Mouse (Mus musculus) small intestine, adult 2 months (tissue): ENCODE results near the gene Tgfb1.

Experiments used
- CTCF ChIP-seq: fragments of 200-500 bp; IDR thresholded peaks from 2 replicates; pipeline ENCODE4 v1.5.1; 2012; ENCODE audit warnings: low read depth, mild to moderate bottlenecking, control low read depth, inconsistent platforms, low read length, moderate library complexity, mixed read lengths; ENCODE audit not compliant: insufficient replicate concordance, insufficient read length; ENCODE audit errors: extremely low read depth
- POLR2A ChIP-seq: fragments of 200-500 bp; IDR thresholded peaks from 2 replicates; pipeline ENCODE4 v1.6.1; 2012; ENCODE audit warnings: low read depth, mild to moderate bottlenecking, control low read depth, inconsistent platforms, low read length, moderate library complexity

- TF ChIP-seq CTCF, result no peak
- no peak for TF ChIP-seq POLR2A
Measured at GRCm38 (mm10) chr7:25729396-25729795, 42.6 kb downstream of the Tgfb1 start.
